Mouse (Mus musculus): Measurements from ENCODE around the gene Nuak1. TPM values are rescaled to one million over a fixed set of nuclear protein-coding genes. Genes with fewer than 3 reads are reported as not detected.
A peak's percentile ranks its signal among the peaks of the same experiment; 100 is the strongest.

The Nuak1 gene
- total and polyA plus RNA-seq, 2 experiments: 0.65 to 1.4 TPM

- H3K79me2 ChIP-seq (ENCODE audit: control insufficient read depth, insufficient read depth, low read length): no peaks in the 10 kb centered on the region
- WGBS: 70% methylated on average over 1 of the region's 1 CpGs
- H3K4me1 ChIP-seq (ENCODE audit: control insufficient read depth, insufficient read depth, low read length): peaks cover 9% of the 10 kb centered on the region
- H3K4me3 ChIP-seq (ENCODE audit: insufficient read depth, low read depth, low read length): no peak overlapping the region
- DNase-seq (ENCODE audit: extremely low read depth, low read depth, low spot score): peak; percentile 43
- no peak overlapping the region for H3K9ac ChIP-seq (ENCODE audit: low read depth, low read length)
- no peak for TF ChIP-seq POLR2A (IDR thresholded peaks at IDR 0.05; ENCODE audit: extremely low read depth, insufficient read depth, low read length)
- no peak for TF ChIP-seq CTCF (IDR thresholded peaks at IDR 0.05; ENCODE audit: low read depth, low read length)
- H3K27me3 ChIP-seq (ENCODE audit: control insufficient read depth, insufficient read depth, low read length): no peaks in the 10 kb centered on the region
- no peaks in the 10 kb centered on the region; the same call in 1 of the 2 replicates for H3K36me3 ChIP-seq (ENCODE audit: control insufficient read depth, insufficient read depth, low read length)
- H3K27ac ChIP-seq (replicated peaks; ENCODE audit: insufficient read depth, low read depth, low read length): no peak overlapping the region
Measured at GRCm38 (mm10) chr10:84379366-84379765, 61.0 kb downstream of the Nuak1 start.

DNA sequence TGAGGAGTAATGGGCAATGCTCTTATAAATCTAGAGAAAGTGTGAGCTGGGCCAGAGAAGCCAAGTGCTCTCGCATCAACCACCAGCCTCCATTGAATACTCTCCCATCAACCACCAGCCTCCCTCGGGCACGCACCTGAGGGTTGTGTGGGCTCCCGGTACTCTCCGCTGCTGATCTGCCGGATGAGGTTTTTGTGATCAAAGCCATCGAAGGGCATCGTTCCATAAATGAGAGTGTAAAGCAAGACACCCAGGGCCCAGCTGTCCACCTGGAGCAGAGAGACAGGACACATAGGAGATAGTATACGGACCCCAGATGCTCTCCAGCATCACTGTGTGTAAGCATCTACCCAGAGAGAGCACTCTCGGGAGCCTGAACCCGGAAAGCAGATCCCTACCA is 62.4 kb downstream of the Nuak1 start:
- no peak overlapping the region for H3K27ac ChIP-seq (replicated peaks; ENCODE audit: insufficient read depth, low read depth, low read length)
- no peak overlapping the region for H3K4me3 ChIP-seq (ENCODE audit: insufficient read depth, low read depth, low read length)
- H3K9ac ChIP-seq (ENCODE audit: low read depth, low read length): no peak overlapping the region
- no peak for DNase-seq (ENCODE audit: extremely low read depth, low read depth, low spot score)
- TF ChIP-seq POLR2A (IDR thresholded peaks at IDR 0.05; ENCODE audit: extremely low read depth, insufficient read depth, low read length): no peak
- no peak for TF ChIP-seq CTCF (IDR thresholded peaks at IDR 0.05; ENCODE audit: low read depth, low read length)
- WGBS: 96% methylated on average over 11 of the region's 11 CpGs
- H3K4me1 ChIP-seq (ENCODE audit: control insufficient read depth, insufficient read depth, low read length): peaks cover 9% of the 10 kb centered on the region
- no peaks in the 10 kb centered on the region for H3K27me3 ChIP-seq (ENCODE audit: control insufficient read depth, insufficient read depth, low read length)
- no peaks in the 10 kb centered on the region for H3K79me2 ChIP-seq (ENCODE audit: control insufficient read depth, insufficient read depth, low read length)
- H3K36me3 ChIP-seq (ENCODE audit: control insufficient read depth, insufficient read depth, low read length): no peaks in the 10 kb centered on the region; the same call in 1 of the 2 replicates

DNA sequence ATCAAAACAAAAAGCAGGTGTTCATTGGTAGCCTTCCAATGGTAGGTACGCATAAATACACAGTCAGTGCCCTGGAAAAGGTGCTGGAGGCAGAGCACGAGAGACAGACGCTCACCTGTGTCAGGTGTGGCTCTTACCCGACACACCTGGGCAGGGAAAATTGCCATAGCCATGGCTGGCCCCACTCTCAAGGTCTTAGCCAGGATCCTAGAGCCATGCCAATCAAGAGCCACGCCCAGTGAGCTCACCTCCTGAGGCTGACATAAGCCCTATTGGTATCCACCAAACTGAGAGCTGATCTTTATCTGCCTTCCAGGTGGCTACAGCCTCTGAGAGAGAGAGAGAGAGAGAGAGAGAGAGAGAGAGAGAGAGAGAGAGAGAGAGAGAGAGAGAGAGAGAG is 64.1 kb downstream of the Nuak1 start:
- 90% methylated on average over 5 of the region's 5 CpGs for WGBS
- TF ChIP-seq POLR2A (IDR thresholded peaks at IDR 0.05; ENCODE audit: extremely low read depth, insufficient read depth, low read length): no peak
- TF ChIP-seq CTCF (IDR thresholded peaks at IDR 0.05; ENCODE audit: low read depth, low read length): no peak
- Histone ChIP-seq H3K4me1 (ENCODE audit: control insufficient read depth, insufficient read depth, low read length) (no peaks in the 10 kb centered on the region; the same call in 1 of the 2 replicates), H3K4me3 (ENCODE audit: insufficient read depth, low read depth, low read length) (no peak overlapping the region), H3K36me3 (ENCODE audit: control insufficient read depth, insufficient read depth, low read length) (no peaks in the 10 kb centered on the region; the same call in 1 of the 2 replicates), H3K79me2 (ENCODE audit: control insufficient read depth, insufficient read depth, low read length) (no peaks in the 10 kb centered on the region), H3K9ac (ENCODE audit: low read depth, low read length) (no peak overlapping the region), H3K27ac (replicated peaks; ENCODE audit: insufficient read depth, low read depth, low read length) (no peak overlapping the region), H3K27me3 (ENCODE audit: control insufficient read depth, insufficient read depth, low read length) (no peaks in the 10 kb centered on the region)
- no peak for DNase-seq (ENCODE audit: extremely low read depth, low read depth, low spot score)

- H3K4me3 ChIP-seq (ENCODE audit: insufficient read depth, low read depth, low read length): no peak overlapping the region
- TF ChIP-seq CTCF (IDR thresholded peaks at IDR 0.05; ENCODE audit: low read depth, low read length) (no peak), POLR2A (IDR thresholded peaks at IDR 0.05; ENCODE audit: extremely low read depth, insufficient read depth, low read length) (no peak)
- DNase-seq (ENCODE audit: extremely low read depth, low read depth, low spot score): no peak
- no peak overlapping the region for H3K27ac ChIP-seq (replicated peaks; ENCODE audit: insufficient read depth, low read depth, low read length)
- no peaks in the 10 kb centered on the region; the same call in 1 of the 2 replicates for H3K4me1 ChIP-seq (ENCODE audit: control insufficient read depth, insufficient read depth, low read length)
- no peaks in the 10 kb centered on the region; the same call in 1 of the 2 replicates for H3K36me3 ChIP-seq (ENCODE audit: control insufficient read depth, insufficient read depth, low read length)
- H3K9ac ChIP-seq (ENCODE audit: low read depth, low read length): no peak overlapping the region
- no peaks in the 10 kb centered on the region for H3K79me2 ChIP-seq (ENCODE audit: control insufficient read depth, insufficient read depth, low read length)
- WGBS: 96% methylated on average over 18 of the region's 18 CpGs
- no peaks in the 10 kb centered on the region for H3K27me3 ChIP-seq (ENCODE audit: control insufficient read depth, insufficient read depth, low read length)
Measured at GRCm38 (mm10) chr10:84374996-84375395, 65.4 kb downstream of the Nuak1 start.

- Histone ChIP-seq H3K4me1 (ENCODE audit: control insufficient read depth, insufficient read depth, low read length) (no peaks in the 10 kb centered on the region), H3K79me2 (ENCODE audit: control insufficient read depth, insufficient read depth, low read length) (no peaks in the 10 kb centered on the region), H3K9ac (ENCODE audit: low read depth, low read length) (no peak overlapping the region), H3K27ac (replicated peaks; ENCODE audit: insufficient read depth, low read depth, low read length) (no peak overlapping the region), H3K4me3 (ENCODE audit: insufficient read depth, low read depth, low read length) (no peak overlapping the region), H3K36me3 (ENCODE audit: control insufficient read depth, insufficient read depth, low read length) (no peaks in the 10 kb centered on the region), H3K27me3 (ENCODE audit: control insufficient read depth, insufficient read depth, low read length) (no peaks in the 10 kb centered on the region)
- no peak for TF ChIP-seq POLR2A (IDR thresholded peaks at IDR 0.05; ENCODE audit: extremely low read depth, insufficient read depth, low read length)
- no peak for TF ChIP-seq CTCF (IDR thresholded peaks at IDR 0.05; ENCODE audit: low read depth, low read length)
- WGBS: 97% methylated on average over 2 of the region's 2 CpGs
- no peak for DNase-seq (ENCODE audit: extremely low read depth, low read depth, low spot score)
Measured at GRCm38 (mm10) chr10:84373476-84373875, 66.9 kb downstream of the Nuak1 start.

DNA sequence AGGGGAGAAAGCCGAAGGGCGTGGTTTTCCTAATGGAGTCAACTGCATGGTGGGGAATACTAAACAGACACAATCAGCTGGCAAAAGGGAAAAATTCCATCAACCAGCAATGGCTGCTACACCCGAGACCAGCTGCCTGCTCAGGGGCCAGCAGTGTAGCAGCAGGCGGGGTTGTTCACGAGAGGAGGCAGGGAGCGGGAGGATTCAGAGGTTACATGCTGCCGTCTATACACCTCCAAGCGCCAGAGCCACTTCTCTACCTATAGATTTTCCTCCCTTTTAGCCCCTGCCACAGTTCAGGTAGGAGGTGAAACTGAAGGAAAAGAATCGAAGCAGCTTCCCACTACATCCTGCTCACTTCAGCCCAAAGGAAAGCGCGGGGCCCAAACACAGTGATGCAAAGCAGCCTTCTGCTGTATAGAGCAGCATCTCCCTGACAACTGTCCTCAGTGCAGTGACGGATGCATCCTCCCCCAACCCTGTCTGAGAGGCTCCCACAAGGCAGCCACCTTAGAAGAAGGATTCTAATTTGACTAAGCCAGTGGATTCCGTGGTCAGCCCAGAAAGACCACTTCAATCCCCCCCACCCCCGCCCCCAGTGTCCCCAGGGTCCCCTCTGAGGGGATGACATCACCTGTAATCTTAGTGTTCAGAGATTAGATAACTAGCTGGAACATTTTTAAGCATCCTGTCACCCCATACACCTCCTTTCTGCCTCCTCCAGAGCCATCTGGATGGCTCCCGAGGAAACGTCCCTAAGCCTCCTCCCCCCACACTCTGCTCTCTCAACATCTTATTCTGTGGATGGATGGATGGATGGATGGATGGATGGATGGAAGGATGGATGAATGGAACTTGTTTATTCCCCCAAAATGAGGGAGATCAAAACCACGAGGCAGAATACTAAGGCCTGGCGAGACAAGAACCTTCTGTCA is 68.0 kb downstream of the Nuak1 start:
- H3K4me1 ChIP-seq (ENCODE audit: control insufficient read depth, insufficient read depth, low read length): no peaks in the 10 kb centered on the region
- no peak overlapping the region for H3K27ac ChIP-seq (replicated peaks; ENCODE audit: insufficient read depth, low read depth, low read length)
- TF ChIP-seq POLR2A (IDR thresholded peaks at IDR 0.05; ENCODE audit: extremely low read depth, insufficient read depth, low read length) (no peak), CTCF (IDR thresholded peaks at IDR 0.05; ENCODE audit: low read depth, low read length) (no peak)
- H3K36me3 ChIP-seq (ENCODE audit: control insufficient read depth, insufficient read depth, low read length): no peaks in the 10 kb centered on the region
- no peak overlapping the region for H3K9ac ChIP-seq (ENCODE audit: low read depth, low read length)
- WGBS: 87% methylated on average over 18 of the region's 18 CpGs
- no peaks in the 10 kb centered on the region for H3K27me3 ChIP-seq (ENCODE audit: control insufficient read depth, insufficient read depth, low read length)
- no peak overlapping the region for H3K4me3 ChIP-seq (ENCODE audit: insufficient read depth, low read depth, low read length)
- DNase-seq (ENCODE audit: extremely low read depth, low read depth, low spot score): no peak
- no peaks in the 10 kb centered on the region for H3K79me2 ChIP-seq (ENCODE audit: control insufficient read depth, insufficient read depth, low read length)

Measured in liver, adult 2 months (tissue).